Mouse (Mus musculus): Measurements from ENCODE around the gene Psmd2.

- TF ChIP-seq CTCF (IDR thresholded peaks at IDR 0.05; ENCODE audit: extremely low read depth, insufficient read depth, insufficient read length, insufficient replicate concordance) (no peak), POLR2A (IDR thresholded peaks at IDR 0.05; ENCODE audit: low read depth, low read length) (no peak)
Observed at GRCm38 (mm10) chr16:20657661-20658060, 6.2 kb downstream of the Psmd2 start.

All from spleen, adult 2 months (tissue).